Mouse (Mus musculus): ENCODE data around the gene Cebpa. TPM values are rescaled to one million over a fixed set of nuclear protein-coding genes. Genes with fewer than 3 reads are reported as not detected.

The Cebpa gene
- polyA plus RNA-seq, 1 experiment, result 105 TPM

DNA sequence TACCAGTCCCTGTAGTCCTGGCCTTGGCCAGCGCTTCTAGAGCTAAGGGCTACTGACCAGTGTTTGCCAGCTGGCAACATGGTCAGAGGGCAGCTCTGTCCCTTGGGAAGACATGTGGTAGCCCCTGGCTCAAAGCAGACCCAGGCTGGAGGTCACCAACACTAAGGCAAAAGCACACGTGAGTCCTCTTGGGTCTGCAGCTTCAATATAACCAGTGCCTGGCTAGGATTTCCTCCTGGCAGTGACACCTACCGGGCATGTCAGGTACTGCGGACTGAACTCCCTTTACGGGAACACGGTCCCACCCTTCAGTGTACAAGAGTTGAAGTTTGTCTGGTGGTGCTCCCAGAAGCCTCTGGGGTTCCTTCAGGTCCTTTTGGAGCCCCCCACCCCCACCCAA is 50.2 kb downstream of the Cebpa start:
- H3K27me3 ChIP-seq (ENCODE audit: control insufficient read depth, insufficient read depth, low read length), result no peaks in the 10 kb centered on the region
- 16% methylated on average over 6 of the region's 6 CpGs for WGBS

More for the DNA sequence above, 50.2 kb downstream of the Cebpa start:
- Histone ChIP-seq H3K4me3 (ENCODE audit: low read depth, low read length) (no peak overlapping the region), H3K4me1 (ENCODE audit: control insufficient read depth, insufficient read depth, insufficient read length, low read length) (peaks cover 3% of the 10 kb centered on the region; the same call in 1 of the 2 replicates), H3K36me3 (ENCODE audit: control insufficient read depth, insufficient read depth, low read length) (no peaks in the 10 kb centered on the region), H3K27ac (ENCODE audit: insufficient read depth, low read depth, low read length) (no peak overlapping the region)
- TF ChIP-seq POLR2A (IDR thresholded peaks at IDR 0.05; ENCODE audit: low read depth, low read length) (no peak), CTCF (IDR thresholded peaks at IDR 0.05; ENCODE audit: extremely low read depth, insufficient read length, insufficient replicate concordance, low read depth, low read length) (peak; percentile 85; the same call in 1 of the 2 replicates)

Other genes with a start within 250 kb of the Cebpa start
- 193 and 1,106 TPM in 2 replicates for gene Pepd, start 206.9 kb upstream of the Cebpa start, polyA plus RNA-seq (2012; rRNA removed)
- gene Cebpg, start 62.7 kb upstream of the Cebpa start, polyA plus RNA-seq (2012; rRNA removed), result 4.3 and 8.0 TPM in 2 replicates
- gene Slc7a10, start 67.1 kb downstream of the Cebpa start, polyA plus RNA-seq (2012; rRNA removed), result 0.11 and 0.95 TPM in 2 replicates
- gene Lrp3, start 96.2 kb downstream of the Cebpa start, polyA plus RNA-seq (2012; rRNA removed), result 4.2 and 5.0 TPM in 2 replicates
- 0.89 and 2.2 TPM in 2 replicates for gene Gpatch1, start 199.1 kb downstream of the Cebpa start, polyA plus RNA-seq (2012; rRNA removed)
- gene Rhpn2, start 214.9 kb downstream of the Cebpa start, polyA plus RNA-seq (2012; rRNA removed), result 14.6 and 46.0 TPM in 2 replicates

All from small intestine, adult 2 months (tissue).